Mouse (Mus musculus) heart, adult 2 months (tissue): ENCODE data around the gene Atoh7. TPM values are rescaled to one million over a fixed set of nuclear protein-coding genes. Genes with fewer than 3 reads are reported as not detected.
A peak's percentile ranks its signal among the peaks of the same experiment; 100 is the strongest.

Experiments
- DNase-seq, 2 experiments: peaks; one replicate each; pipeline ENCODE4 v3.0.0; 2021
- H3K27ac ChIP-seq: fragments of 200-600 bp; 2 replicates; pipeline ENCODE4 v1.8.1; 2022
- H3K27me3 ChIP-seq: fragments of 200-500 bp; 2 replicates; pipeline ENCODE4 v1.6.1; 2012; ENCODE audit warnings: mild to moderate bottlenecking, low read length, inconsistent platforms, mixed read lengths; ENCODE audit not compliant: control insufficient read depth, insufficient read depth
- H3K36me3 ChIP-seq: fragments of 200-500 bp; 2 replicates; pipeline ENCODE4 v1.6.1; 2012; ENCODE audit warnings: low read length, inconsistent platforms; ENCODE audit not compliant: control insufficient read depth, insufficient read depth
- H3K4me1 ChIP-seq: fragments of 200-500 bp; 2 replicates; pipeline ENCODE4 v1.6.1; 2011; ENCODE audit warnings: low read length; ENCODE audit not compliant: control insufficient read depth, insufficient read depth
- H3K4me3 ChIP-seq: fragments of 200-600 bp; 2 replicates; pipeline ENCODE4 v1.8.1; 2022
- H3K79me2 ChIP-seq: fragments of 200-500 bp; replicated peaks from 2 replicates; pipeline ENCODE4 v1.6.1; 2012; ENCODE audit warnings: mild to moderate bottlenecking, inconsistent platforms, low read length, moderate library complexity, mixed read lengths; ENCODE audit not compliant: control insufficient read depth, insufficient read depth
- H3K9ac ChIP-seq: fragments of 200-500 bp; 2 replicates; pipeline ENCODE4 v1.6.1; 2012; ENCODE audit warnings: low read depth, mild to moderate bottlenecking, control low read depth, inconsistent platforms, low read length, mixed read lengths
- CTCF ChIP-seq: fragments of 200-600 bp; IDR thresholded peaks from 2 replicates; pipeline ENCODE4 v1.8.1; 2022; ENCODE audit warnings: antibody characterized with exemption, mild to moderate bottlenecking, moderate library complexity
- EP300 ChIP-seq: fragments of 200-500 bp; IDR thresholded peaks from 2 replicates; pipeline ENCODE4 v1.6.1; 2011; ENCODE audit warnings: low read depth, low read length, control low read depth; ENCODE audit not compliant: insufficient read depth
- POLR2A ChIP-seq: fragments of 200-500 bp; IDR thresholded peaks from 2 replicates; pipeline ENCODE4 v1.6.1; 2011; ENCODE audit warnings: mild to moderate bottlenecking, low read depth, low read length, control low read depth; ENCODE audit not compliant: insufficient read depth
- WGBS: fragments of 180-500 bp; shearing (Covaris S2); methylation state at CpG from one replicate; pipeline ENCODE4 v1.1.7; 2018; 5-methylcytosine and 5-hydroxymethylcytosine counted together
- intact Hi-C: fragments of 180-260 bp; cut with DNase I; formaldehyde crosslinking; loops from one replicate; pipeline ENCODE4 v1.15.1; 2025
- polyA plus RNA-seq: library from polyadenylated mRNA; depleted of rRNA; stranded (reverse); fragments of >200 nt; gene quantifications from 2 replicates; pipeline ENCODE4 v1.2.3, GENCODE M21; 2012
- total RNA-seq, 2 experiments: library from RNA; stranded (reverse); gene quantifications; 2 replicates each; pipeline ENCODE4 v1.2.3; 2021

Atoh7 gene
- total and polyA plus RNA-seq, 3 experiments, result not detected

DNA sequence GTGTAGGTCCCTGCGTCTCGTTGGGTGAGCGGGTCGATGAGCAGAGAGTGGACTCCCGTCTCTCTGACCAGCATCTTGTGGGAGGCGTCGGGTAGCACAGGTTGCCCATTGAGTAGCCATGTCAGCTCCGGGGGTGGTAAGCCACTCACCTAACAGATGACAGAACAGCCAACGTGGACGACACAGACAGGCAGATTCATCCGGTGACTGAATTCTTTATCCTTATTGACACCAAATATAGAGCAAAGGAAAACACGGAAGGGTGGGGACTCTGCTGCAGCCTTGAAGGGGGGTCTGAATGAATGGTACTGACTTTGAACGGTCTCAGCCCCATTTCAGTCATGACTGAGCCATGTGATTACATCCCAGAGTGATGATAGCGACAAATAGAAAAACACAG is 22.5 kb downstream of the Atoh7 start:
- intact Hi-C loops, result no loop called here
- Histone ChIP-seq H3K4me1 (no peaks in the 10 kb centered on the region), H3K27me3 (no peaks in the 10 kb centered on the region), H3K79me2 (no peaks in the 10 kb centered on the region), H3K27ac (no peak overlapping the region), H3K9ac (no peak overlapping the region), H3K36me3 (no peaks in the 10 kb centered on the region), H3K4me3 (no peak overlapping the region)
- no peak for DNase-seq
- WGBS, result 84% methylated on average over 14 of the region's 14 CpGs
- no peak for TF ChIP-seq EP300
- TF ChIP-seq POLR2A, result no peak
- TF ChIP-seq CTCF, result no peak

DNA sequence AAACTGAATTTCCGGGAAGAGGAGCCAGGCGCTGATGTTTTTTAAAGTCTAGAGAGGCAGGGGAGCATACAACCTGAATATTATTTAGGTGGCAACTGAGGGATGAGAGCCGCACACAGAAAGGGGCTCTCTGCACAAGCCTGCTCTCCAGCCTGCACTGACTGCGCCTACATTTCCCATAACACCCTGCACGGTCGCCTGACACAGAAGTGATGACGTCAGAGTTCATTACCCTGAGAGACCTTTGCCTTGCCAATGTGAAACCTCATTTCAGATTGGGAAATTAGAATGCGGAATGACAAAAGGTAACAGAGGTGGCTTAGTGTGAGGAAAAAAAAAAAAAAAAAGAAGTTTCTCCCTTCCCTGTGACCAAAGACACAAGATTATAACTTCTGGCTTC is 23.1 kb downstream of the Atoh7 start:
- intact Hi-C loops, result no loop called here
- no peak overlapping the region for H3K9ac ChIP-seq
- H3K4me3 ChIP-seq, result no peak overlapping the region
- no peak overlapping the region for H3K27ac ChIP-seq
- 44% methylated on average over 8 of the region's 8 CpGs for WGBS
- H3K27me3 ChIP-seq, result no peaks in the 10 kb centered on the region
- TF ChIP-seq CTCF (no peak), EP300 (no peak), POLR2A (no peak)
- no peaks in the 10 kb centered on the region for H3K79me2 ChIP-seq
- H3K4me1 ChIP-seq, result no peaks in the 10 kb centered on the region
- no peaks in the 10 kb centered on the region for H3K36me3 ChIP-seq
- DNase-seq, result no peak

DNA sequence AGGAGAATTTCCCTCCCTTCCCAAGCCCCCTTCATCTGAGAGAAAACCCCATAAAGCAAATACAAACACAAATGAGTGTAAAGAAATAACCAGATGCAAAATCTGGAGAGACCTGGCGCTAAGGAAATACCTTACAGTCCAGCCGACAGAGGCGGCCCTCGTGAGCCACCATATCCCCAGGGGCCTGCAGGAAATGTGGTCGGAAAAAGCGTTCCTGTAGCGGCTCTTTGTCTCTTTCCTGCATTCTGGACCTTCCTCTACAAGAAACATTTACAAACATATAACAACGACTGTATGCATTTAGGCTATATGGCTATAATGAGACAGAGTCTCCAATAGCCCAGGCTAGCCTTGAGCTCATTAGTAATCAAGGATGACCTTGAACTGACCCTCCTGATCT is 23.7 kb downstream of the Atoh7 start:
- intact Hi-C loops, result no loop called here
- no peaks in the 10 kb centered on the region for H3K79me2 ChIP-seq
- no peak overlapping the region for H3K27ac ChIP-seq
- no peak overlapping the region for H3K9ac ChIP-seq
- peaks cover 2% of the 10 kb centered on the region; the same call in 1 of the 2 replicates for H3K4me1 ChIP-seq
- TF ChIP-seq CTCF (no peak), EP300 (no peak)
- WGBS, result 49% methylated on average over 8 of the region's 8 CpGs
- H3K36me3 ChIP-seq, result no peaks in the 10 kb centered on the region
- H3K4me3 ChIP-seq, result no peak overlapping the region
- no peak for DNase-seq
- H3K27me3 ChIP-seq, result no peaks in the 10 kb centered on the region

DNA sequence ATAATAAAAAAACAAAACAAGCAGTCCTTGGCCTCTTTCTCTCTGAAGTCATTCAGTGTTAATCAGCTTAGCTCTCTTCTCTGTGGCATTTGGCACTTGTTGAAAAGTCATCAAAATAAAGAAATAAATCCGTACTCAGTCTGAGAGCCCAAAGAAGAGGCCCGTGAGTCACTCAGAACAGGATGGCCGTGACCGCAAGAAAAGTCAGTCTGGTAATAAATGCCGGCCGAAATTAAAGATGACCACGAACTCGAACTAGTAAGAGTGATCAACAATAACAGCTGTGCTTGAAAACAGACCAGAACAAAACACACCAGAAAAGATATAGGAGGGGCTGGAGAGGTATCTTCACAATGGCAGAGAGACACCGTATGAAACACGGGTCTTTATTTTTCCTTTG is 24.6 kb downstream of the Atoh7 start:
- no peak overlapping the region for H3K4me3 ChIP-seq
- no peaks in the 10 kb centered on the region for H3K79me2 ChIP-seq
- 90% methylated on average over 10 of the region's 10 CpGs for WGBS
- peaks cover 3% of the 10 kb centered on the region; the same call in 1 of the 2 replicates for H3K4me1 ChIP-seq
- H3K36me3 ChIP-seq, result no peaks in the 10 kb centered on the region
- H3K27ac ChIP-seq, result no peak overlapping the region
- intact Hi-C loops, result no loop called here
- H3K9ac ChIP-seq, result no peak overlapping the region
- TF ChIP-seq CTCF (no peak), EP300 (no peak), POLR2A (no peak)
- no peaks in the 10 kb centered on the region for H3K27me3 ChIP-seq
- no peak for DNase-seq

DNA sequence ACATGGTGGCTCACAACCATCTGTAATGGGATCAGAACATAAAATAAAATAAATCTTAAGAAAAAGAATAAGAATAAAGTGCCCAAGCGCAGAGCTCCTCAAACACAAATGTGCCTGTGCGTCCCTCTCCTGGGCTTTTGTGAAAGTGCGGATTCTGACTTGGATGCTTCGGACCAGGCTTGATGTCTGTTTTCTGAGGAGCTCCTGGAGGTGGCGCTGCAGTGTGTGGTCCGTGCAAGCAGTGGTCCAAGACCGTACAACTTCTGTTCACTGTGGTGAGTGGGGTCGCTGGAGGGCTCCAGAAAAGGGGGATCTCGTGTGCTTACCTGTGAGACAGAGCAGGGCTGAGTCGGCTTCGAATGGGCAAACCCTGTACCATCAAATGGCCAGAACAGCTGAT is 25.9 kb downstream of the Atoh7 start:
- H3K9ac ChIP-seq, result no peak overlapping the region
- H3K36me3 ChIP-seq, result no peaks in the 10 kb centered on the region
- 51% methylated on average over 11 of the region's 11 CpGs for WGBS
- peak; percentile 23 for TF ChIP-seq CTCF
- TF ChIP-seq POLR2A, result no peak
- intact Hi-C loops, result no loop called here
- H3K4me3 ChIP-seq, result no peak overlapping the region
- peaks cover 3% of the 10 kb centered on the region; the same call in 1 of the 2 replicates for H3K4me1 ChIP-seq
- no peak overlapping the region for H3K27ac ChIP-seq
- no peaks in the 10 kb centered on the region for H3K27me3 ChIP-seq
- DNase-seq, result no peak
- H3K79me2 ChIP-seq, result no peaks in the 10 kb centered on the region

DNA sequence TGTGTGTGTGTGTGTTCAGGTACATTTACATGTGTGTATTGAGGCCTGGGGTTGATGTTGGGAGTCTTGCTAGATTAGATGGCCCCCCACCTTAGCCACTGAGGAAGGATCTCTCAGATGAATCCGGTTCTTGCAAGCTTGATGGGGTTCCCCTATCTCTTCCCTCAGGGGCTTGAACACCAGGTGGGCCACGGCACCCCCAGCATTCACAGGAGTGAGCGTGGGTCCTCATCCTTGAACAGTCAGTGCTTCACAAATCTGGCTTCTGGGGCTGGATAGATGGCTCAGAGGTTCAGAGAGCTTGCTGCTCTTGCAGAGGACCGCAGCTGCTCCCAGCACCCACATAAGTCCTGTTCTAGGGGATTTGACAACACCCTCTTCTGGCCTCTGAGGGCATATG is 26.7 kb downstream of the Atoh7 start:
- H3K27me3 ChIP-seq, result no peaks in the 10 kb centered on the region
- H3K9ac ChIP-seq, result no peak overlapping the region
- H3K36me3 ChIP-seq, result no peaks in the 10 kb centered on the region
- H3K4me1 ChIP-seq, result peaks cover 3% of the 10 kb centered on the region; the same call in 1 of the 2 replicates
- H3K27ac ChIP-seq, result no peak overlapping the region
- 77% methylated on average over 4 of the region's 4 CpGs for WGBS
- no peak overlapping the region for H3K4me3 ChIP-seq
- intact Hi-C loops, result no loop called here
- TF ChIP-seq POLR2A (no peak), CTCF (no peak), EP300 (no peak)
- DNase-seq, result no peak
- H3K79me2 ChIP-seq, result no peaks in the 10 kb centered on the region
